Mouse (Mus musculus) ES-E14 (cell line): ENCODE data around the gene 9430038I01Rik. TPM values are rescaled to one million over a fixed set of nuclear protein-coding genes. Genes with fewer than 3 reads are reported as not detected.

ENCODE experiments used
- DNase-seq: peaks from one replicate; pipeline ENCODE4 v3.0.0-alpha.2; 2013; ENCODE audit warnings: low read depth, low spot score
- H3K27ac ChIP-seq: 2 replicates; pipeline ENCODE4 v1.5.1; 2012; ENCODE audit warnings: low read depth, mild to moderate bottlenecking, low read length, moderate library complexity, mixed read lengths; ENCODE audit not compliant: poor library complexity, insufficient read depth, severe bottlenecking
- H3K36me3 ChIP-seq: 2 replicates; pipeline ENCODE4 v1.6.1; 2012; ENCODE audit warnings: mild to moderate bottlenecking, low read length, moderate library complexity, mixed read lengths; ENCODE audit not compliant: control insufficient read depth, poor library complexity, insufficient read depth, severe bottlenecking
- H3K4me1 ChIP-seq, 2 experiments: fragments of 150-350 bp in 1 of 2; sonication (generic) in 1 of 2; 2 replicates each; pipeline ENCODE4 v1.6.1; 2012; ENCODE audit warnings: low read length in 2 of 2, mild to moderate bottlenecking in 1 of 2, mixed read lengths in 1 of 2; ENCODE audit not compliant: control insufficient read depth in 2 of 2, insufficient read depth in 2 of 2, poor library complexity in 1 of 2
- H3K4me3 ChIP-seq, 2 experiments: fragments of 150-350 bp in 1 of 2; sonication (generic) in 1 of 2; 2 replicates each; pipeline ENCODE4 v1.5.1; 2012; ENCODE audit warnings: low read length in 2 of 2, low read depth in 1 of 2, mild to moderate bottlenecking in 1 of 2, mixed read lengths in 1 of 2; ENCODE audit not compliant: insufficient read depth in 1 of 2, poor library complexity in 1 of 2, severe bottlenecking in 1 of 2
- H3K9ac ChIP-seq: 2 replicates; pipeline ENCODE4 v1.6.1; 2012; ENCODE audit warnings: low read depth, mild to moderate bottlenecking, low read length, mixed read lengths; ENCODE audit not compliant: poor library complexity, insufficient read depth, severe bottlenecking
- H3K9me3 ChIP-seq: fragments of 150-350 bp; sonication (generic); 2 replicates; pipeline ENCODE4 v1.6.1; 2012; ENCODE audit warnings: low read depth, mild to moderate bottlenecking, low read length; ENCODE audit not compliant: control insufficient read depth, insufficient read depth
- CHD2 ChIP-seq: IDR thresholded peaks from 2 replicates; pipeline ENCODE4 v1.6.1; 2014; ENCODE audit warnings: mild to moderate bottlenecking, low read depth, low read length, inconsistent platforms
- HCFC1 ChIP-seq: IDR thresholded peaks from 2 replicates; pipeline ENCODE4 v1.6.1; 2012; ENCODE audit warnings: low read length, inconsistent platforms, borderline replicate concordance; ENCODE audit not compliant: insufficient read depth
- MAFK ChIP-seq: IDR thresholded peaks from 2 replicates; pipeline ENCODE4 v1.6.1; 2014; ENCODE audit warnings: mild to moderate bottlenecking, low read depth, low read length, inconsistent platforms; ENCODE audit not compliant: insufficient read depth
- ZC3H11A ChIP-seq: IDR thresholded peaks from 2 replicates; pipeline ENCODE4 v1.6.1; 2012; ENCODE audit warnings: low read depth, mild to moderate bottlenecking, inconsistent platforms, low read length, borderline replicate concordance
- ZNF384 ChIP-seq: IDR thresholded peaks from 2 replicates; pipeline ENCODE4 v1.6.1; 2012; ENCODE audit warnings: low read depth, low read length, inconsistent platforms
- in situ Hi-C, 2 experiments: fragments of 600-800 bp; cut with MboI; formaldehyde crosslinking; loops; one replicate each; pipeline ENCODE4 v1.15.1; 2025; ENCODE audit warnings: low sequenced_read_pairs in 2 of 2, inconsistent platforms in 1 of 2; ENCODE audit not compliant: unreplicated experiment in 2 of 2
- total RNA-seq: library from RNA; depleted of rRNA; stranded (reverse); fragments of 300-350 nt; gene quantifications from 2 replicates; pipeline ENCODE4 v1.2.3, GENCODE M21; 2012

Gene 9430038I01Rik
- total RNA-seq, 1 experiment, result 11.4 TPM

DNA sequence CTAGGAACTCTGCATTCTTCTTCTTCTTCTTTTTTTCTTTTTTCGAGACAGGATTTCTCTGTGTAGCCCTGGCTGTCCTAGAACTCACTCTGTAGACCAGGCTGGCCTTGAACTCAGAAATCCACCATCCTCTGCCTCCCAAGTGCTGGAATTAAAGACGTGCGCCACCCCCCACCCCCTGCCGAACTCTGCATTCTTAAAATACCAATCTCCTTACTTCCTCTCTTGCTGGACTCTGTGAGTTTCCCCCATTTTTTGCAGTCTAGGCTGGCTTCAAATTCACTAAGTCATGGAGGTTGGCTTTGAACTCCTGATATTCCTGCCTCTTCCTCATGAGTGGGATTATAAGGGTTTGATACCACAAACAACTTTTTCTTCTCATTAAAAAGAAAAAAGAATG lies 16.1 kb upstream of the 9430038I01Rik start:
- in situ Hi-C loops, result no loop called here
- Histone ChIP-seq H3K27ac (no peak overlapping the region; the same call in 1 of the 2 replicates), H3K36me3 (no peaks in the 10 kb centered on the region), H3K4me1 (peaks cover 0 to 22% of the 10 kb centered on the region in 2 experiments; a peak in 3 of 4 replicates), H3K4me3 (no peak overlapping the region), H3K9ac (no peak overlapping the region), H3K9me3 (no peaks in the 10 kb centered on the region)
- TF ChIP-seq ZNF384, result no peak
- DNase-seq, result no peak

GRCm38 (mm10) chr7:137421236-137421635 lies 10.7 kb upstream of the 9430038I01Rik start:
- no peaks in the 10 kb centered on the region for H3K36me3 ChIP-seq
- peaks cover 0 to 2% of the 10 kb centered on the region in 2 experiments; a peak in 1 of 4 replicates for H3K4me1 ChIP-seq
- H3K4me3 ChIP-seq, result no peak overlapping the region
- no peaks in the 10 kb centered on the region for H3K9me3 ChIP-seq
- no peak for DNase-seq
- H3K9ac ChIP-seq, result no peak overlapping the region
- in situ Hi-C loops, result no loop called here
- no peak overlapping the region for H3K27ac ChIP-seq
- TF ChIP-seq ZC3H11A, result no peak
- no peak for TF ChIP-seq HCFC1
- no peak for TF ChIP-seq CHD2
- TF ChIP-seq ZNF384, result no peak
- no peak for TF ChIP-seq MAFK

DNA sequence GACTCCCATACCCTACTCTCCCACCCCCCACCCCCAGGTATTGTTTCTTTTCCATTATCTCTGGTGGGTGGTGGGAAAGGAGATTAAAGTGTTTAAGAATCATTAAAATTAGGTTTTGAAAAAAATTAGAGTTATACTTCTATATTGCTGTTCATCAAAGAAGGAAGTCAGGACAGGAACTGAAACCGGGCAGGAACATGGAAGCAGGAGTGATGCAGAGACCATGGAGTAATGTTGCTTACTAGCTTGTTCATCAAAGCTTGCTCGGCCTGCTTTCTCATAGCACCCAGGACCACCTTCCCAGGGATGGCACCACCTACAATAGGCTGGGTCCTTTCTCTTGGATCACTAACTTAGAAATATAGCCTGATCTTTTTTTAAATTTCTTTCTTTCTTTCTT lies 10.0 kb upstream of the 9430038I01Rik start:
- in situ Hi-C loops, result no loop called here
- Histone ChIP-seq H3K4me1 (peaks cover 0 to 2% of the 10 kb centered on the region in 2 experiments; a peak in 1 of 4 replicates), H3K9ac (no peak overlapping the region), H3K27ac (no peak overlapping the region), H3K36me3 (no peaks in the 10 kb centered on the region), H3K9me3 (no peaks in the 10 kb centered on the region), H3K4me3 (no peak overlapping the region)
- TF ChIP-seq ZNF384 (no peak), MAFK (no peak), CHD2 (no peak), ZC3H11A (no peak), HCFC1 (no peak)
- DNase-seq, result no peak

DNA sequence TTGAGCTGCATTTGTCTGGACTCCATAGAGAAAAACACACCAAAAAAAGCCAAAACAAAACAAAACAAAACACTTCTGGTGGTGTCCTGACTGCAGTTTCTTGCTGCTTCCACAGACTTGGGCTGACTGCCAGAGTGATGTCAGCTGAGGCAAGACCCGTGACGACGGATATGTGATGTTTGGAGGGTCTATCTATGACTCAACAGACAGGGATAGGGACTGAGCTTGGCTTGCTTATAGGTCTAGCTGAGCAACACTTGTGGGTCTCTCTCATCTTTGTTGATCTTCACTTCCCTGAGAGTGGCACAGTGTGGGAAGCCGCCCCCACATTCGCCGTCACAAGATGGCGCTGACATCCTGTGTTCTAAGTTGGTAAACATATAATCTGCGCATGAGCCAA lies 4.1 kb upstream of the 9430038I01Rik start:
- H3K9ac ChIP-seq, result no peak overlapping the region
- peaks cover 0 to 2% of the 10 kb centered on the region in 2 experiments; a peak in 1 of 4 replicates for H3K4me1 ChIP-seq
- in situ Hi-C loops, result no loop called here
- H3K4me3 ChIP-seq, result no peak overlapping the region
- H3K27ac ChIP-seq, result no peak overlapping the region
- no peak for DNase-seq
- TF ChIP-seq ZNF384 (no peak), MAFK (no peak), ZC3H11A (no peak), HCFC1 (no peak), CHD2 (no peak)
- H3K36me3 ChIP-seq, result no peaks in the 10 kb centered on the region
- H3K9me3 ChIP-seq, result no peaks in the 10 kb centered on the region; the same call in 1 of the 2 replicates

- no peak overlapping the region for H3K27ac ChIP-seq
- H3K9me3 ChIP-seq, result no peaks in the 10 kb centered on the region
- in situ Hi-C loops, result no loop called here
- peaks cover 3 to 9% of the 10 kb centered on the region in 2 experiments; a peak in 2 of 4 replicates for H3K4me1 ChIP-seq
- no peak overlapping the region for H3K9ac ChIP-seq
- DNase-seq, result no peak
- H3K36me3 ChIP-seq, result no peaks in the 10 kb centered on the region
- no peak for TF ChIP-seq ZNF384
- H3K4me3 ChIP-seq, result no peak overlapping the region
These were observed 3.0 kb downstream of the 9430038I01Rik start for GRCm38 (mm10) chr7:137407428-137408058.
